Mouse (Mus musculus) CD4-positive, CD25-positive, alpha-beta regulatory T cell (primary cell): ENCODE measurements around the gene Tha1. TPM values are rescaled to one million over a fixed set of nuclear protein-coding genes. Genes with fewer than 3 reads are reported as not detected.

Experiments
- polyA plus RNA-seq: library from polyadenylated mRNA; unstranded; fragments of 100-300 nt; shearing (Covaris generic); gene quantifications from one replicate; pipeline ENCODE4 v1.2.1, GENCODE M21; 2017

Tha1 gene
- 21.4 TPM for polyA plus RNA-seq

DNA sequence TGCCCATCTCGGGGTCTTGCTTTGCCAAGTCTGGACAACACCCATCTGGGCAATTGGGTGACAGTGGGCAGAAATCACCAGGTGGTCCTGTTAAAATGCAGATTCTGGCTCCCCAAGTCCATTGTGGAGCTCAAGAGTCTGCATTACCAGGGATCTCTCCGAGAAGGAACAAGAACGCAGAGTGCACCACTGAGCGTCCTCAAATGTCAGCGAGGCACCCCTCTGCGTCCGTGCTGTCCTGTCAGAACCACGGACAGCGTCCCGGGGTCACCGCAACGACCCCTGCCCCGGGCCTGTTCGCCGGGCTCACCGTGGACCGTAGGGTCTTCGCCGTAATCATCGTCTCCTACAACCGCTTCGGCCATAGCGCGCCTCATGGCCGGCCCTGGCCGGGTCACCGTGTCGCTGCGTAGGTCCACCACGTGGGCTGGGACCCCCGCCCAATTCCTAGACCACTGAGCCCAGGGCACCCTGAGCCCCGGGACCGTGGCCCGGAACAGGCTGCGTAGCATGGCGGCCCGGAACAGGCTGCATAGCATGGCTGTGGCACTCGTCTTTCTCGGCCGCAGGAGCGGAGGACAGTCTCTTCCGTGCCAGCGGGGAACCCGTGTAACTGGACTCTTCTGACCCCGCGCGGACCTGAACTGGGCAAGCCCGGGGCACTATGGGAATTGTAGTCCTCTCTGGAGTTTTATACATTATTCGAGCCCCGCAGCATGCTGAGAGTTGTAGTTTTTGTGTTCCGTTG lies at the start of gene Tha1:
Gene Tha1, minus strand, starts transcription at position 621 of the 748 bp plus-strand sequence.

GRCm38 (mm10) chr11:117860601-117861000 lies 12.7 kb downstream of the Tha1 start, which contains the start of gene Tmem235:
Gene Tmem235 (plus strand): TSS chr11:117860752.

GRCm38 (mm10) chr11:117848985-117849671 lies 24.2 kb downstream of the Tha1 start, which contains the start of gene Birc5:
Gene Birc5 (plus strand): TSS chr11:117849251.

DNA sequence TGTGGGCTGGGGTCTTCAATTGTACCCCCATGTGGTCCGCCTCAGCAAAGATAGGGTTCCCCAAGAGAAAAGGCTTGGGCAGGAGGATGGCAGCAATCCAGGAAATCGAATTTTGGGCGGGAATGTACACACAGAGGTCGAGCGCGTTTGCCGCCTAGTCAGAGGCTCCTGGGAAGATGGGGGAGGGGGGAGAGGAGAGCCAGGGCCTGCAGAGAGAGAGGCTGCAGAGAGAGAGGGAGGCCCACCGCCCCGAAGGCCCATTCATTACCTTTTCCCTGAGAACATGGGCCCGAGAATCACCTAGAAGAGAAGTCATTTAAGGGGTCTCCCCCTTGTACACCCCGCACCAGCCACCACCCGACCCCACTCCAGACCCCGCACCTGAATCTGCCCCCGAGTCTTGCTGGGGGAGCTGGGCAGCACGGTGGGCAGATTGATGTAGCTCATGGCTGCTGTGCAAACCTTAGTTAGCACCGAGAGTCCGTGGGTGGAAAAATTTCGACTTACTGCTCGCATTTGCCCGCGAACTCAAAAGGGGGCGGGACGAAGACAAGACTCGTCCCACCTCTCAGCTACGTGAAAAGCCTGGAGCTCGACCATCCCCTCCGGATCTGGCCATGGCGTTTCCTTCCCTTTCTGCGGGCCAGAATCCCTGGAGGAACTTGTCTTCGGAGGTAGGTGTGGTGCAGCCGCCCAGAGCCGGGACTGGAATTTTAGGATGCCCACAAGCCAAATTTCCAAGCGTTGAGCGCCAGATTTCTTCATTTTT lies 47.8 kb downstream of the Tha1 start, which contains the start of the genes Afmid and Tk1:
Gene Afmid, plus strand, starts transcription at position 592 of the 769 bp plus-strand sequence.
Gene Tk1, minus strand, starts transcription at position 760 of the 769 bp plus-strand sequence.

Other genes starting within 250 kb of the Tha1 start
- 22.1 TPM for gene Tnrc6c, start 219.2 kb downstream of the Tha1 start, polyA plus RNA-seq
- gene Tmc8, start 91.4 kb downstream of the Tha1 start, polyA plus RNA-seq = 146 TPM
- gene Tmc6, start 91.3 kb downstream of the Tha1 start, polyA plus RNA-seq = 164 TPM
- gene 6030468B19Rik, start 75.8 kb downstream of the Tha1 start, polyA plus RNA-seq = 1.6 TPM
- 3.3 TPM for gene Gm20708, start 63.8 kb downstream of the Tha1 start, polyA plus RNA-seq
- 160 TPM for gene Syngr2, start 63.8 kb downstream of the Tha1 start, polyA plus RNA-seq
- 28.2 TPM for gene Afmid, start 47.6 kb downstream of the Tha1 start, polyA plus RNA-seq
- gene Tk1, start 47.4 kb downstream of the Tha1 start, polyA plus RNA-seq = 27.2 TPM
- 9.7 TPM for gene Birc5, start 24.2 kb downstream of the Tha1 start, polyA plus RNA-seq
- not detected for gene Tmem235, start 12.7 kb downstream of the Tha1 start, polyA plus RNA-seq
- gene Socs3, start 96.6 kb upstream of the Tha1 start, polyA plus RNA-seq = 174 TPM
- gene Pgs1, start 112.8 kb upstream of the Tha1 start, polyA plus RNA-seq = 53.6 TPM